Mouse (Mus musculus): Measurements from ENCODE around the gene Tpcn1.
"Not testable (repeated sequence)": the region's sequence is repeated elsewhere in the genome, so short reads cannot be mapped to it uniquely, and the experiment has no call there.

The Tpcn1 gene

DNA sequence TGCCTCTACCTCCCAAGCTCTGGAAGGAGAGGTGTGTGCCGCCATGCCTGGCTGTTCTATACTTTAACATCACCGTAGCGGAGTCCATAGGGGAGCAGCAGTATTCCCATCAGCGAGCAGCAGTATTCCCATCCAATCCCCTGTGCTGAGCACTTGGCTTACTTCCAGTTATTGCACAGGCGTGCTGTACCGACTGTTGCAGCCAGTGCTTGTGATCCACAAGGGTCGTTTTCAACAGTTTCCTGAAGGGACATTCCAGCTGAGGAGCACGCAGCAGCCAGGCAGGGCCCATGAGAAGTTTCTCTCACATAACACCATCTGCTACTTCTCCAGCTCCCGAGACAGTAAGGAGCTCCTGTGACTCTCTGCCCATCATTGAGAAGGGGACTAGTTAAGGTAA, 82.0 kb downstream of the Tpcn1 start:
- DNase-seq = no peak

DNA sequence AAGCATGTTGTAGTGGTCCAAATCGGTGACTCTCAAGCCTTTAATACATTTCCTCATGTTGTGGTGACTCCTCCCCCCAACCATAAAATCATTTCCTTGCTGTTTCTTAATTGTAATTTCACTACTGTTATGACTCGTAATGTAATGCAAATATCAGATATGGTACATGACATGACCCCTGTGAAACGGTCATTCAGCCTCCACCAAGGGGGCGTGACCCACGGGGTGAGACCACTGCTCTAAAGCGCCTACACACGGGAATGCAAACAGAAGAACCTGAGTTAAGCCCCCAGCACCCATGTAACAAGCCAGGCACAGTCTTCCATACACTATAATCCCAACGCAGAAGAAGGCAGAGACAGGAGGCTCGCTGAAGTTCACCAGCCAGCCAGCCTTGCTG, 82.7 kb downstream of the Tpcn1 start:
- DNase-seq = no peak

DNA sequence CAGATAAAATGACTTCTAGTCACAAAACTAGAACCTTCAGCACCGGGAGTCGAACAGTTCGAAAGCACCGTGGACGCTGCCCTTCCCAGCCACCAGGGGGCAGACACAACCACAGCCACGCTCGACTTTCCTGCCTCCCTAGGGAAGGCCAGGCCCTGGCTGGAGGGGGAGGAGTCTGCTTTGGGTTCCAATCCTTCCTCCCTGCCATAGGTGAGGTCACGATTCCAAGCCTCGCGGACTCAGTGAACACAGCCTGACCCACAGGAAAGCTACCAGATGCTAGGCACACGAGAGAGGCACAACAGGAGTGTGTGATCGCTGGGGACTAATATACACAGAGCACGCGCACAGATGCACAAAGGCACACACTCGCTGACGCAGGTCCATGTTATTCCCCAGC, 83.1 kb downstream of the Tpcn1 start:
- DNase-seq = peak; percentile 57

DNA sequence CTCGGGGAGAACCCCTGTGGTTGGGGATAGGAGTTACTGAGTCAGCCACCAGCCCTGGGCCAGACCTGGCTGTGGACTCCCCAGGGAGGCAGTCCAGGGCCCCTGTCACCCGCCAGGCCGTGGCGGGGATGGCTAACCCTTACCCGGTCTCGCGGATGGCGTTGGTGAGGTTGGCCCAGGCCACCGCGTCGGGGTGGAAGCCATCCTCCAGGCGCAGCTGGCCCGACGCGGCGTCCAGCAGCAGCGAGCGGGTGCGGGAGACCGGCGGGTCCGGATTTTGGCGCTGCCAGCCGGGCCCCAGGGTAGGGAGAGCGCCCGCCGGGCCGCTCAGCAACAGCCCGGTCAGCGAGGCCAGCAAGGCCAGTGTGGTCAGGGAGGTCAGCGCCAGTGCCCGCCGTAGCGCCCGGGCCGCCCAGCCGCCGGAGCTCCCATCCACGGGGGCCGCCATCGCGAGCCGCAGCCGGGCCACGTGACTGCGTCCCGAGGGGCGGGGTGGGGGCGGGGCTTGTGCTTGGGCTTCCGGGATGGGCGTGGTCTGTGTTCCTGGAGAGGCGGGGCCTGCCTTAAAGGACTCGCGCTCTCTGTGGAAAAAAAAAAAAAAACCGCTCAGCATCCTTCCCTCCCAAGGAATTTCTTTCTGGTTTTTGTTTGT, 85.2 kb downstream of the Tpcn1 start, which contains the start of gene Plbd2:
Gene Plbd2 (minus strand): TSS at position 482 of the 652 bp plus-strand sequence.
- DNase-seq = peak; percentile 95

DNA sequence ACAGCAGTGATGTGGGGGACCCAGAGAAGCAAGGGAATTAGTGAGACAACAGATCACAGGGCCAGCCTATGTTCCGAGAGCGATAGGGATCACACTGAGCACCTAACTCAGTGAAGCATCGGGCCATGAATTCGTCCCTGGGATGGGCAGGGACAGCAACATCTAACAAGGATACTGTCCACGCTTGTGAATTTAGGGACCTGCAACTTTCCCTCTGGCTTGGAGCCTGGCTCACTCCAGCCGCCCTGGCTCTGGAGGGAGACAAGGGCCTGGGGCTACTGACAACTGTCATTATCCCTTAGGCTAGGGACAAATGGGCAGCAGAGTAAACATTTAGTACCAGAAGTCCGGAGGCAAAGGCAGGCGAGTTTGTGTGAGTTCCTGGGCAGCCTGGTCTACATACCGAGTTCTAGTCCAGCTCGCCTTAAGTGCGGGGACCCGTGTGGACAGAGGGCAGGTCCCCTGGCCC, 85.8 kb downstream of the Tpcn1 start:
- no peak for DNase-seq

DNA sequence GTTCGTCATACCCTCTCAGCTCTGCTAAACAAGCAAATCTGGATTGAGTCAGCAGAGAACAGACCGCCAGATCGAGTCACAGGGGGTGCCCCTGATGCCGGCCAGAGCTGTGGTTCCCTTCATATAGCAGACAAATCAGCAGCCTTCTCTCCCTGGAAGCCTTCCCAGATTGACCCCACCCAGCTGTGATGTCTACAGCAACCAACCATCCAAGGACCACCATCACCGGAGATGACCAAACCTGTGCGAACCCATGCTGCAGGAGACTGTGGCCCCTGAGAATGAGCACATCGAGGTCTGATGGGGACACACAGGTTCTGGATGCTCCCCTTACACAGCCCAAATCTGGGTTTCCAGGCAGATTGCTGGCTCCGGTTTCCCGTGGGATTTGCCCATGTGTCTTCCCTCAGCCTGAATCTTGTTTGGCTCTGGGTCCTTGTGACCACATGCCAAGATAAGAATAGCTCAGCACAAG, 86.3 kb downstream of the Tpcn1 start:
- peak; percentile 34 for DNase-seq

DNA sequence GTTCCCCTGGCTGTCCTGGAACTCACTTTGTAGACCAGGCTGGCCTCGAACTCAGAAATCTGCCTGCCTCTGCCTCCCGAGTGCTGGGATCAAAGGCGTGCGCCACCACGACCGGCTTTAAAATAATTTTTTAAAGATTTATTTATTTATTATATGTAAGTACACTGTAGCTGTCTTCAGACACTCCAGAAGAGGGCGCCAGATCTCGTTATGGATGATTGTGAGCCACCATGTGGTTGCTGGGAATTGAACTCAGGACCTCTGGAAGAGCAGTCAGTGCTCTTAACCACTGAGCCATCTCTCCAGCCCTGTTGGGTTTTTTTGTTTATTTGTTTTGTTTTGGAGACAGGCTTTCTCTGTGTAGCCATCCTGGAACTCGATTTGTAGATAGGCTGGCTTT, 87.9 kb downstream of the Tpcn1 start:
- not testable (repeated sequence) for DNase-seq

DNA sequence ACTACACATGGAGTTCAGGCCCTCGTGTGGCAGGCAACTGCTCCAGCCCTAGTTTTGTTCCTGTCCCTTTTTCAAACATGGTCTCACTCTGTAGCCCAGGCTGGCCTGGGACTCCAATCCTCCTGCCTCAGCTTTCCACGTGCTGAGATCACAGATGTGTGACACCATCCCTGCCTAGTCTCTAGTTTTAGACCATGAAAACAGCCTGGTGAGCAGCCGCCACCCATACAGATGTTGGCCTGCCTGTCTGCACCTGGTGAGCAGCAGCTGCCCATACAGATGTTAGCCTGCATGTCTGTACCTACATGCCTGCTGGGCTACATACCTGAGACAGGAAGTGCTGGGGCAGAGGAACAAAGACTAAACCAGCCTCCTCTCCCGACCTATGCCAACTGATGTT, 89.3 kb downstream of the Tpcn1 start:
- DNase-seq = no peak

DNA sequence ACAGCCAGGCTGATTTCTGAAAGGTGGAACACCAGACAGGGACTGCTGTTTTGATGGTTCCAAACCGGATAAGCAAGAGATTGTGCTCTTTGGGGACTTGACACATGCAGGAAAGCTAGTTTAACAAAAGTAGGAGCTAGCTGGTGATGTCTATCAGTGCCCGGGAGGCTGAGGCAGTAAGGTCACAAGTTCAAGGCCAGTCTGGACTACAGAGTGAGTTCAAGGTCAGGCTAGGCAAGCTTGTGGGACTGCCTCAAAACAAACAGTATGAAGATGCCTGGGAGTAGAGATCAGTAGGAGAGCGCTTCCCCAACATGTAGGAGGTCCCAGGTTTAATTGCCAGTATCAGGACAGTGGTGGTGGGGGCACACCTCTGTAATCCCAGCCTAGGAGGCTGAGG, 91.4 kb downstream of the Tpcn1 start:
- no peak for DNase-seq

DNA sequence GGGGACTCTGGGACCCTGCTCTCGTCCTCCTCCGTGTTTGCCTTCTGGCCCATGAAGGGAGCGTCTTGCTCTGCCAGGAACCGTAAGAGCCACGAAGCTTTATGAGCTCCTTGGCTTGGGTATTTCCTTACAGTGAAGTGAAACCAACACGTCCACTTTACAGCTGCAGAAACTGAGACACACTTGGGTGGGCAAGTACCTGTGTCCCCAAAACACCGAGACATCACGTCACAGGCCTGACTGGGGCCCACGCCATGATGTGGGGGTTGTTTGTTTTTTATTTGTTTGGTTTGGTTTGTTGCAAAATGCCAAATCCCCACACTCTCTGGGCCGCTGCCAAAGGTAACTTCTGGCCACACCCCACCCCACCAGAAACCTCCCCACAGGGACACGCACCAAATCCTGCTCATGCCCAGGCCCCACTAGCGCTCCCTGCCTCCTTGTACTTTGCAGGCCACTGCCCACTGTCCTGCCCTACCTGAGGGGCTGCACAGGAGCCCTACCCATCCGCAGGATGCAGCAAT, 92.7 kb downstream of the Tpcn1 start:
- no peak for DNase-seq

DNA sequence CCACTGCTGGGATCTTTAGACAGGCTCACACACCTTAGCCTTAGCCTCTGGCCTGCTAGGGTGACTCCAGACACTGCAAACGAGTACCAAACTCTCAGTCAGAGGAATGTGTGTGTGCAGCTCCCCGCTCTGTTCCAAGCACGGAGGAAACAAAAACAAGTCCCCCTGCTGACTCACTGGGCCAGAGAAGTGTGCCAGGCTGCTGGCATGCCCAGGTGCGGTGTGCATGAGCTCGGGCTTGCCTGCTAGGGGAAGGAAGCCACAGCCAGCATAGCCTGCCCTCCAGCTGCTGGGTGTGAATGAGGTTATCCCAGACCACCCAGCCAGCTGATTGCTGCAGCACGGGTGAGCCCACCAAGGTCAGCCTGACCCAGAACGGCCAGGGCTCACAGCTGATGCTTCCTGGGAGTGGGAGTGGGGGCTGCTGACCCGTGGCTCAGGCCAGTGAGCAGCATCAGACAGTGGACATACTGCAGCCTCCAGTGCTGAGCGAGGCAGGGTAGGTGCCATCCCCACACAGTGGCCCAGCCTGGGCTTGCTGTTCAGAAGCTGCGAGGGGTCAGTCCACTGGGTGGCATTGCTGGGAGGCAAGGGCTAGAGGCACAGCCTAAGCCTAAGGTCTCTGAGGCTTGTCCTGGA, 93.3 kb downstream of the Tpcn1 start:
- no peak for DNase-seq

DNA sequence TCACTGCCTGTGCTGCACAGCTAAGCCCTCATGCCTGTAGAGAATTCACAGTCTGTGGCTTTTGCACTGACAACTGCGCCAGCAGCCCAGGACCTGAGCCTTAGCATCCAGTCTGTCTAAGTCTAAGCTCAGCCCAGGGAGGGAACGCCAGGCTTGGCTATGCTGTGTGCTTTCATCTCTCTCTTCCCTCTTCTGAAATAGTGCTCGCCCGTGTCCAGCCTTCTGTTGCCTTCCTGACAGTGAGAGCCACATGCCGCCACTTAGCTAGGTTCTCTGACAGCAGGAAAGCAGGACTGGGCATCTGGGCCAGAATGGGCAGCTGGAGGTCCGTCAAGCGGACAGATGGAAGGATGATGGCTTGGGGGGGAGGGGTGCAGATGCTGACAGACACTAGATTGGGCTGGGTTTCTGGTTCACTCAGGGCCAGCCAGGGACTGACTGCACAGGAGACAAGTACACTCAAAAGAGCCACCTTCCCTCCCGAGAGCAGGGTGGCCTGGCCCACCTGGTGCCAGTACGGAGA, 94.5 kb downstream of the Tpcn1 start:
- no peak for DNase-seq

DNA sequence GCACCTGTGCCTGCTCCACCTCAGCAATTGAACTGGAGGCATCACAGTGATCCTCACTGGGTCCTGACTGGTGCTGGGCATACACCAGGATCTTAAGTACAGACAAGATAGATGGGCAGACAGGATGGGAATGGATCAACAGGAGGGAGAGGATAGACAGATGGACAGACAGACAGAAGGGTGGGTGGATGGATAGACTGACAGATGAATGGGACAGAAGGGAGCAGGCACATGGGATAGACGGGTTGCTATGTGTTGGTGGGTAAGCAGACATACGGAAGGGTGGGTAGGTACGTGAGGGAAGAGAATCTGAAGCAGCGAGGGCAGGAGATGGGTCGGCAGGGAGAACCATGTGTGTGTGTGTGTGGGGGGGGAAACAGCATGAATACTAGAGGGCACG, 95.0 kb downstream of the Tpcn1 start:
- DNase-seq = no peak

DNA sequence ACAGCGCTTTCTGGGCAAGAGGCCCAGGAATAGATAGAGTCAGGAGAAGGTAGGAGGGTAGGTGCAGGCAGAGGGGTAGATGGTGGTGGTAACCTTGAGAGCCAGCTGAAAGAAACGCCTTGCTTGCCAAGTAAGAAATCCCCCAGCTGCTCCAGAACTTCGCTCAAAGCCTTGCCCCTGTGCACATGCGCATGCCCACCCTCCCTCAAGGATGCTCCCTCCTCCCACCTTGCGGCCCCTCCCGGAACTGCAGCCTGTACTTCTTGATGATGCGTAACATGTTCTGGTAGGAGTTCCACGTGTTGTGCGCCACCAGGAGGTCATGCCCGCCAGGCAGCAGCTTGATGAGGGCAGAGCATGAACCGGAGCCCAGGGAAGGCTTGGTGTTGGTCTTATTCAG, 96.0 kb downstream of the Tpcn1 start:
- peak; percentile 57 for DNase-seq

DNA sequence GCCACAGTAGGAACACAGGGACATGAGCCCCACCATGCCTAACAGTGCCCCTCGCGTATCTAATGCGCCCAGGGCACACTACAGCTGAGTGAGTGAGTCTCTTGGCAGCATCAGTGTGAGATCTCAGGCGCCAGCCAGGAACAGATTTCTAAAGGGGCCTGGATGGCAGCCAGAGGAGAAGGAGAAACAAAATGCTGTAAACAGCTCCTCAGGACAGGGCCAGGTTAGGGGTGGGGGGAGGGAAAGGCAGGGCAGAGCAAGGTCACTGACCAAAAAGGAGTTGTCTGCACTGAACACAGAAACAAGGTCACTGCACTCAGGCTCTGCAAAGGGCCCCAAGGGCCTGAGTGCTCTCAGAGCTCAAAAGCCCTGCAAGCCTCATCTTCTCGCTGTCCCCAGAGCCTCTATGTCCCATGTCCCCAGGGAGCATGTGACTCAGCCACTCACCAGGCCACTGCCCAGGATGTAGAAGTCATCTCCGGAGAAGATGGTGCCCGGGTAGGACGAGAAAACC, 97.7 kb downstream of the Tpcn1 start:
- peak; percentile 60 for DNase-seq

DNA sequence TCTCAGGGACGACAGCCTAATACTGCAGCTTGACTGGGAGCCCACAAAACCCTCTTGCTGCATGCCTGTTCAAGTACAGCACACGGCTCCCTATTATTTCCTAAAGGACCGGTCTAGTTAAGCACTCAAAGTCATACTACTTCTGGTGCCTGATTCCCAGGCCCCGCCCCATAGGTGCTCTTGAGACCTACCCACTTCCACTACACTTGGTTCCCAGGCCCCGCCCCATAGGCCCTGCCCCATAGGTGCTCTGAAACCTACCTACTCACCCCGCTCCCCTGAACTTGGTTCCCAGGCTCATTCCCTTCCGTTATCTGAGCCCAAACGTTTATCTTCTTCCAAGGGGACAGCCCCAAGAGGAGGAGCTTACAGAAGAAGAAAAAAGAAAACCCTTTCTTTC, 100.6 kb downstream of the Tpcn1 start:
- DNase-seq = no peak

Measured in right cerebral cortex, postnatal 4 days (tissue).